Mouse (Mus musculus): ENCODE results near the gene Cdkal1. TPM values are rescaled to one million over a fixed set of nuclear protein-coding genes. Genes with fewer than 3 reads are reported as not detected.
A peak's percentile ranks its signal among the peaks of the same experiment; 100 is the strongest.

The Cdkal1 gene
- total RNA-seq, 4 experiments from 2014 or later: 25.5 to 36.4 (median 32.8) TPM

- no peak for DNase-seq (ENCODE audit: low spot score in 2 of 2)
Observed at GRCm38 (mm10) chr13:29707620-29708019, 147.9 kb downstream of the Cdkal1 start.

GRCm38 (mm10) chr13:29701400-29701799 is 154.1 kb downstream of the Cdkal1 start:
- DNase-seq (ENCODE audit: low spot score in 2 of 2): no peak

GRCm38 (mm10) chr13:29699896-29700295 is 155.6 kb downstream of the Cdkal1 start:
- no peak for DNase-seq (ENCODE audit: low spot score in 2 of 2)

GRCm38 (mm10) chr13:29698307-29698985 is 157.0 kb downstream of the Cdkal1 start:
- no peak for DNase-seq (ENCODE audit: low spot score in 2 of 2)

GRCm38 (mm10) chr13:29697230-29697629 is 158.2 kb downstream of the Cdkal1 start:
- DNase-seq (ENCODE audit: low spot score in 2 of 2): no peak

GRCm38 (mm10) chr13:29690734-29691133 is 164.7 kb downstream of the Cdkal1 start:
- DNase-seq (ENCODE audit: low spot score in 2 of 2): no peak

- DNase-seq (ENCODE audit: low spot score in 2 of 2): no peak
Observed at GRCm38 (mm10) chr13:29688851-29689250, 166.6 kb downstream of the Cdkal1 start.

GRCm38 (mm10) chr13:29687872-29688271 is 167.6 kb downstream of the Cdkal1 start:
- no peak for DNase-seq (ENCODE audit: low spot score in 2 of 2)

GRCm38 (mm10) chr13:29679479-29680186 is 175.8 kb downstream of the Cdkal1 start:
- DNase-seq (ENCODE audit: low spot score in 2 of 2): no peak

GRCm38 (mm10) chr13:29677559-29677958 is 177.9 kb downstream of the Cdkal1 start:
- no peak for DNase-seq (ENCODE audit: low spot score in 2 of 2)

GRCm38 (mm10) chr13:29670626-29671025 is 184.8 kb downstream of the Cdkal1 start:
- no peak for DNase-seq (ENCODE audit: low spot score in 2 of 2)

GRCm38 (mm10) chr13:29663908-29664307 is 191.6 kb downstream of the Cdkal1 start:
- no peak for DNase-seq (ENCODE audit: low spot score in 2 of 2)

- no peak for DNase-seq (ENCODE audit: low spot score in 2 of 2)
Observed at GRCm38 (mm10) chr13:29655841-29656365, 199.6 kb downstream of the Cdkal1 start.

- no peak for DNase-seq (ENCODE audit: low spot score in 2 of 2)
Observed at GRCm38 (mm10) chr13:29653407-29653806, 202.1 kb downstream of the Cdkal1 start.

- no peak for DNase-seq (ENCODE audit: low spot score in 2 of 2)
Observed at GRCm38 (mm10) chr13:29652791-29653190, 202.7 kb downstream of the Cdkal1 start.

GRCm38 (mm10) chr13:29650576-29651236 is 204.8 kb downstream of the Cdkal1 start:
- no peak for DNase-seq (ENCODE audit: low spot score in 2 of 2)

GRCm38 (mm10) chr13:29649593-29649992 is 205.9 kb downstream of the Cdkal1 start:
- DNase-seq (ENCODE audit: low spot score in 2 of 2): no peak

- no peak for DNase-seq (ENCODE audit: low spot score in 2 of 2)
Observed at GRCm38 (mm10) chr13:29642226-29642625, 213.2 kb downstream of the Cdkal1 start.

- DNase-seq (ENCODE audit: low spot score in 2 of 2): no peak
Observed at GRCm38 (mm10) chr13:29641200-29641599, 214.3 kb downstream of the Cdkal1 start.

GRCm38 (mm10) chr13:29640186-29640585 is 215.3 kb downstream of the Cdkal1 start:
- no peak for DNase-seq (ENCODE audit: low spot score in 2 of 2)

- no peak for DNase-seq (ENCODE audit: low spot score in 2 of 2)
Observed at GRCm38 (mm10) chr13:29638303-29638702, 217.2 kb downstream of the Cdkal1 start.

GRCm38 (mm10) chr13:29637788-29638187 is 217.7 kb downstream of the Cdkal1 start:
- peak; percentile 14 to 41 for DNase-seq (ENCODE audit: low spot score in 2 of 2)
